Mouse (Mus musculus) lung, postnatal 0 days (tissue): Measurements from ENCODE around the gene Adgrf1. TPM values are rescaled to one million over a fixed set of nuclear protein-coding genes. Genes with fewer than 3 reads are reported as not detected.
A peak's percentile ranks its signal among the peaks of the same experiment; 100 is the strongest.

Experiments
- ATAC-seq: fragments of 200-750 bp; cut with Nextera tagmentation; 2 replicates; pipeline ENCODE4 v1.8.0; 2017; ENCODE audit warnings: moderate library complexity
- DNase-seq: peaks from one replicate; pipeline ENCODE4 v3.0.0-alpha.2; 2016; ENCODE audit warnings: low spot score
- H3K27ac ChIP-seq: fragments of 300-500 bp; sonication (generic); 2 replicates; pipeline ENCODE4 v1.5.1; 2014; ENCODE audit warnings: antibody characterized with exemption, mild to moderate bottlenecking, low read length, mixed read lengths
- H3K27me3 ChIP-seq: fragments of 300-500 bp; sonication (generic); replicated peaks from 2 replicates; pipeline ENCODE4 v1.6.1; 2014; ENCODE audit warnings: low read length, mixed read lengths; ENCODE audit not compliant: insufficient read depth
- H3K36me3 ChIP-seq: fragments of 300-500 bp; sonication (generic); 2 replicates; pipeline ENCODE4 v1.6.1; 2014; ENCODE audit warnings: low read length, mixed read lengths; ENCODE audit not compliant: insufficient read depth
- H3K4me1 ChIP-seq: fragments of 300-500 bp; sonication (generic); 2 replicates; pipeline ENCODE4 v1.6.1; 2014; ENCODE audit warnings: antibody characterized with exemption, low read depth, low read length, mixed read lengths; ENCODE audit not compliant: insufficient read depth
- H3K4me2 ChIP-seq: fragments of 300-500 bp; sonication (generic); replicated peaks from 2 replicates; pipeline ENCODE4 v1.6.1; 2014; ENCODE audit warnings: low read depth, mild to moderate bottlenecking, low read length, moderate library complexity, mixed read lengths
- H3K4me3 ChIP-seq: fragments of 300-500 bp; sonication (generic); 2 replicates; pipeline ENCODE4 v1.5.1; 2014; ENCODE audit warnings: low read depth, low read length
- H3K9ac ChIP-seq: fragments of 300-500 bp; sonication (generic); replicated peaks from 2 replicates; pipeline ENCODE4 v1.6.1; 2014; ENCODE audit warnings: low read depth, mild to moderate bottlenecking
- H3K9me3 ChIP-seq: fragments of 300-500 bp; sonication (generic); 2 replicates; pipeline ENCODE4 v1.6.1; 2016; ENCODE audit warnings: low read length, mixed read lengths
- CTCF ChIP-seq: IDR thresholded peaks from 2 replicates; pipeline ENCODE4 v1.5.1; 2016; ENCODE audit warnings: antibody characterized with exemption, mild to moderate bottlenecking
- EP300 ChIP-seq: IDR thresholded peaks from 2 replicates; pipeline ENCODE4 v1.6.1; 2016; ENCODE audit warnings: antibody characterized with exemption, mild to moderate bottlenecking, control low read depth
- WGBS: fragments of 180-500 bp; shearing (Covaris S2); extraction: QIAGEN DNeasy Blood & Tissue Kit; methylation state at CpG from one replicate; pipeline ENCODE4 v1.1.7; 2014; 5-methylcytosine and 5-hydroxymethylcytosine counted together
- polyA plus RNA-seq: library from polyadenylated mRNA; unstranded; fragments of >200 nt; fragmentation: Nextera tagmentation; extraction: Ambion mirVana; gene quantifications from 2 replicates; pipeline ENCODE4 v1.2.1, GENCODE M21; 2015

Adgrf1 gene
- polyA plus RNA-seq, 1 experiment from 2014 or later: not detected

DNA sequence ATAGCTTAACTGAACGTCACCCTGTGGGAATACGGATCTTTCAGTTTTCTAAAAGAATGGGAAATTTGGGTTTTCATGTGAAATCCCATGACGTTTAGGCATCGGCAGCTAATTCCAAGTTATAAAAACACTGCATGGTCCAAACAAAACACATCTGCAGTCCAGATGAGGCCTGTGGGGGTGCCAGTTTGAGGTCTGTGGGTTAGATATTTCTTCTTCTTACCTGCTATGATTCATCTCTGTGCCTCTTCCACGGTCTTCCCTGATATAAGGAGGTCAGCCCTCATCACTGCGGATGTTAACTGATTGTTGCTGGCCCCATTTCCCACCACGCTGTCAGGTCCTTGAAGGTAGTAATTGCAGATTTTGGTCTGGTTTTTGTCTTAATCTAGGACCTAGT is 5.4 kb upstream of the Adgrf1 start:
- H3K36me3 ChIP-seq: no peaks in the 10 kb centered on the region
- DNase-seq: no peak
- H3K27me3 ChIP-seq: no peaks in the 10 kb centered on the region
- H3K4me3 ChIP-seq: no peak overlapping the region
- H3K27ac ChIP-seq: no peak overlapping the region
- 0 out of 2 replicates have a peak, but pooled peaks cover 6% of the 10 kb centered on the region for H3K9me3 ChIP-seq
- no peak overlapping the region for H3K4me2 ChIP-seq
- 79% methylated on average over 7 of the region's 7 CpGs for WGBS
- H3K4me1 ChIP-seq: no peaks in the 10 kb centered on the region
- TF ChIP-seq EP300: no peak
- no peak for ATAC-seq
- no peak overlapping the region for H3K9ac ChIP-seq

- H3K27ac ChIP-seq: no peak overlapping the region
- 0 out of 2 replicates have a peak, but pooled peaks cover 6% of the 10 kb centered on the region for H3K9me3 ChIP-seq
- H3K4me1 ChIP-seq: no peaks in the 10 kb centered on the region
- H3K36me3 ChIP-seq: no peaks in the 10 kb centered on the region
- H3K4me2 ChIP-seq: peak overlapping the region; percentile 32; the same call in 1 of the 2 replicates
- WGBS: 21% methylated on average over 26 of the region's 26 CpGs
- no peak for TF ChIP-seq EP300
- TF ChIP-seq CTCF: peak; percentile 97
- no peak overlapping the region for H3K9ac ChIP-seq
- peak; percentile 87 for DNase-seq
- H3K4me3 ChIP-seq: no peak overlapping the region
- no peaks in the 10 kb centered on the region for H3K27me3 ChIP-seq
- peak; percentile 84 for ATAC-seq
Observed at GRCm38 (mm10) chr17:43265178-43265837, 4.8 kb upstream of the Adgrf1 start.

GRCm38 (mm10) chr17:43265944-43266343 is 4.2 kb upstream of the Adgrf1 start:
- H3K27ac ChIP-seq: no peak overlapping the region
- WGBS: 87% methylated on average over 6 of the region's 6 CpGs
- 0 out of 2 replicates have a peak, but pooled peaks cover 6% of the 10 kb centered on the region for H3K9me3 ChIP-seq

GRCm38 (mm10) chr17:43266636-43267035 is 3.5 kb upstream of the Adgrf1 start:
- ATAC-seq: no peak
- Histone ChIP-seq H3K27me3 (no peaks in the 10 kb centered on the region), H3K36me3 (no peaks in the 10 kb centered on the region), H3K27ac (no peak overlapping the region), H3K9me3 (0 out of 2 replicates have a peak, but pooled peaks cover 6% of the 10 kb centered on the region), H3K4me3 (no peak overlapping the region), H3K9ac (no peak overlapping the region), H3K4me1 (no peaks in the 10 kb centered on the region), H3K4me2 (no peak overlapping the region)
- DNase-seq: no peak
- no peak for TF ChIP-seq EP300
- no peak for TF ChIP-seq CTCF
- 85% methylated on average over 2 of the region's 2 CpGs for WGBS

More at GRCm38 (mm10) chr17:43265944-43266343, 4.2 kb upstream of the Adgrf1 start:
- no peak overlapping the region for H3K4me3 ChIP-seq
- TF ChIP-seq EP300 (no peak), CTCF (no peak)
- ATAC-seq (no peak), DNase-seq (no peak)
- H3K9ac ChIP-seq: no peak overlapping the region
- no peaks in the 10 kb centered on the region for H3K4me1 ChIP-seq
- H3K27me3 ChIP-seq: no peaks in the 10 kb centered on the region
- no peaks in the 10 kb centered on the region for H3K36me3 ChIP-seq
- no peak overlapping the region for H3K4me2 ChIP-seq

DNA sequence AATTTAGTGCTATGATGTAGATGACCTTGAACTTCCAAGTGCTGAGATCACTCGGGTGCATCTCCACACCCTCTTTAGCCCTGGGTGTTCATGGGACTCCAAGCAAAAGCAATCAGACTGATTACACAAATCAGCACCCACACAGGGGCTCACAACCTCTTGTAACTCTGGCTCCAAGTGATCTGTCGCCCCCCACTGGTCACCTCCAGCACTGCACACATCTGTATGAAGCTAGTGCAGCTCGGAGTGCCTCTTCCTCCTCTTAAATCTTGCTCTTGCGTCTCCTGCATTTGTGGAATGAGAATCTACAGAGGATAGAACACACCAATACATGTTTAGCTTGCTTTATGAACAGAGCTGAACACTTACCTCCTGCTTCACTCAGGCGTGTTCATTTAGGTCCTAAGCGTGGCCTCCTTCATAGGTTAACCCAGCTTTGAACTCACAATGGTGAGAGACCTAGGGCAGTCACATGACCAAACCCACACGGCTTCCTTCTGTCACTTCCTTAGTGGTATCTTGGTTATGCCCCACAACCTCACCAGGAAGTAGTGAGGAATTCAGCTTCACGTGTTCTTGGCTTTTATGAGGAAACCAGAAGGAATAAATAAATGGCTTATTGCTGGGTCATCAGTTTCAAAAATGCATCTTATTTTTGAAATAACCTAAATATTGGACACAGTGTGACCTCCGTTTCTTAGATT is 2.9 kb upstream of the Adgrf1 start:
- WGBS: 79% methylated on average over 9 of the region's 9 CpGs
- Histone ChIP-seq H3K9me3 (0 out of 2 replicates have a peak, but pooled peaks cover 4% of the 10 kb centered on the region), H3K36me3 (no peaks in the 10 kb centered on the region), H3K27me3 (no peaks in the 10 kb centered on the region), H3K4me1 (no peaks in the 10 kb centered on the region), H3K4me3 (no peak overlapping the region), H3K4me2 (no peak overlapping the region), H3K27ac (no peak overlapping the region), H3K9ac (no peak overlapping the region)
- DNase-seq: no peak
- TF ChIP-seq EP300 (no peak), CTCF (peak; percentile 39)
- ATAC-seq: no peak

GRCm38 (mm10) chr17:43276220-43276619 is 6.1 kb downstream of the Adgrf1 start:
- H3K4me3 ChIP-seq: no peak overlapping the region
- no peaks in the 10 kb centered on the region for H3K27me3 ChIP-seq
- H3K4me2 ChIP-seq: no peak overlapping the region
- WGBS: 73% methylated on average over 6 of the region's 6 CpGs
- DNase-seq (no peak), ATAC-seq (no peak)
- H3K27ac ChIP-seq: no peak overlapping the region
- TF ChIP-seq EP300 (no peak), CTCF (no peak)
- no peaks in the 10 kb centered on the region for H3K36me3 ChIP-seq
- no peaks in the 10 kb centered on the region for H3K4me1 ChIP-seq
- H3K9ac ChIP-seq: no peak overlapping the region
- no peaks in the 10 kb centered on the region for H3K9me3 ChIP-seq
